Mouse (Mus musculus): ENCODE measurements at regions not wholly inside any gene's neighbourhood (a gene's known extent, or its start where the extent isn't known, plus 50 kb on each side); places are given as distances from the start of the nearest gene placed in this dataset.

DNA sequence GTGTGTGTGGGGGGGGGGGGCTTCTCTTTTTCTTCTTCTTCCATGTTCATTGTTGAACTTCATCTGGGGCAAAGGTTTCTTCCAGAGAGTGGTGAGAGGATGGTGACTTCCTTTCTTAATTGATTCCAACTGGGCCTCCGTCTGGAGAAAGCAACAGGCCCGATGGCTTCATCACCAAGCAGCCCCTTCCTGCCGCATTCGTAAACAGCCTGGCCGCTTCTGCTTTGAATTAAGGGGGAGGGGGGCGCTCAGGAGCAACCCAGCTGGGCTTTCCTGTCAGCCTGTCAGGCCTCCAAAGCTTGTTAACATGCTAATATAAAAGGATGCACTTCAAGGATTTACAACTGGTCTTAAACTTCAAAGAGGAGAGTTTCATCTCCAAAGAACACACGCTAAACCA lies 111.5 kb downstream of the Tfap2c start:
- TF ChIP-seq POLR2A (IDR thresholded peaks at IDR 0.05; ENCODE audit: control insufficient read depth, extremely low read depth, insufficient read depth, low read length, poor library complexity), result no peak
- no peak for TF ChIP-seq CTCF (IDR thresholded peaks at IDR 0.05; ENCODE audit: borderline replicate concordance, control insufficient read depth, extremely low read depth, insufficient read depth, low read length, poor library complexity)
